Mouse (Mus musculus): Measurements from ENCODE around the gene Pdzk1ip1. TPM values are rescaled to one million over a fixed set of nuclear protein-coding genes. Genes with fewer than 3 reads are reported as not detected.
A peak's percentile ranks its signal among the peaks of the same experiment; 100 is the strongest.

Gene Pdzk1ip1
- polyA plus RNA-seq, 1 experiment, result 212 TPM

DNA sequence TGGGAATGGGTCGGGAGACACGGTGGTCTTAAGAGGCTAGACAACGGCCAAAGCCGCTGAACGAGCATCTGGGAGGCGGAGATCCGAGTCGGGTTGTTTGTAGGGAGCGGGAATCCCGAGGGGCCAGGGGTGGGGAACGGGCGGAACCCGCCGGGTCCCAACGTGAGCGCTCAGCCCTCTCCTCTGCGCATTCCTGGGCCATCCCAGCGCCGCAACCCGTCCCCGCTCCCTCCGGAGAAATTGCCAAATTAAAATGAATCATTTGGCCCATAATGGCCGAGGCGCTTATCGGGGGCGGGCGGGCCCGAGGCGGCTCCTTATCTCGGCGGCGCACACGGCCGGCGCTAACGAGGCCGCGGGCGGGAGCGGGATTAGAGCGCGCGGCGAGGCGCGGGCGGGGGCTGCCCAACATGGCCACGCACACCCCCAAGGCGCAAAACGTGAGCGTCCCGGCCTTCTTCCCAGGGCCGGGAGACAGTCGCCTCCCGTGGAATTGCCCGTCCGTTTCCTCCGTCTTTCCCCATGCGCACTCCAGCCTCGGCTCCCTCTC, 32.1 kb upstream of the Pdzk1ip1 start, which contains the start of gene Tal1:
TSS of gene Tal1 (plus strand) at position 56 of the 550 bp plus-strand sequence.
- TF ChIP-seq POLR2A (IDR thresholded peaks at IDR 0.05; ENCODE audit: borderline replicate concordance, control insufficient read depth, low read depth, low read length) (peak; percentile 89), CTCF (IDR thresholded peaks at IDR 0.05; ENCODE audit: control insufficient read depth, insufficient read depth, low read length) (no peak)
- Histone ChIP-seq H3K27ac (ENCODE audit: control insufficient read depth, insufficient read depth, low read depth, low read length, poor library complexity) (peak within 1 kb of the TSS; percentile 90), H3K4me3 (replicated peaks; ENCODE audit: control insufficient read depth, low read depth, low read length) (peak within 1 kb of the TSS; percentile 76), H3K4me1 (ENCODE audit: control insufficient read depth, insufficient read depth, low read length) (no peaks in the 10 kb centered on the region)
- under 1% methylated on average over 60 of the region's 60 CpGs for WGBS

DNA sequence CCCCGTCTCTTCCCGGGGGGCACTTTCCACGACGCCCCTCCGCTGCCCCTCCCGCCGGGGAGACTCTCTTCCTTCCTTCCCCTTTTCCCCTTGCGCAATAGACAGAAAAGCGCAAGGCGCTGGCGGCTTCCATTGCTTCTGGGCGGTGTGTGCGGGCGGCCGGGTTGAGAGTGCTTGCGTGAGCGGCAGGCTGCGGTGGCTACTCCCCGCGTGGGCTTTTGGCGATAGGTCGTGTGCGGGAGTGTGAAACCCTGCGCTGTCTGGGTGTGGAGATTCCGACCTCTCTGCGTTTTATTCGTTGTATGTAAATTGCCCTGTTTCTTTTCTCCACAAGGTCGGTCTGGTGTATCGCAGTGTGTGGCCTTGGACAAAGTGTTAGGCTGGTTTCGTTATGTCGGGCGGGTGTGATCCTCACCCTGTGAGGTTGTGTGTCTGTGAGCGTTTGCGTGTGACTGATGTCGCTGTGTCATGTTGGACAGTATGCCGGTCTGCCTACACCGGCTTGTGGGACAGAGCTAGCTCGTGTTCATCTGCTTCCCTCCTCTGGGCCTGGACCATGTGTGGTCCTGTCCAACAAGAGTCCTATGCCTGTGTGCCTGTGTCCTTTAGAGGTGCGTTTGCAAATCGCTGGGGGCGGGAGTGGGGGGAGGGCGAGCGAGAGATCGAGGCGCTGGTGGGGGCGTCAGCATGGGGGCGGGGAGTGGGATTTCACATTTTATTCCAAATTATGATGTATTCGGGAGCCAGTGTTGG, 31.4 kb upstream of the Pdzk1ip1 start:
- WGBS, result under 1% methylated on average over 48 of the region's 48 CpGs
- Histone ChIP-seq H3K4me3 (replicated peaks; ENCODE audit: control insufficient read depth, low read depth, low read length) (peak overlapping the region; percentile 76), H3K4me1 (ENCODE audit: control insufficient read depth, insufficient read depth, low read length) (no peaks in the 10 kb centered on the region), H3K27ac (ENCODE audit: control insufficient read depth, insufficient read depth, low read depth, low read length, poor library complexity) (peak overlapping the region; percentile 90)
- TF ChIP-seq POLR2A (IDR thresholded peaks at IDR 0.05; ENCODE audit: borderline replicate concordance, control insufficient read depth, low read depth, low read length) (peak; percentile 60), CTCF (IDR thresholded peaks at IDR 0.05; ENCODE audit: control insufficient read depth, insufficient read depth, low read length) (no peak)

DNA sequence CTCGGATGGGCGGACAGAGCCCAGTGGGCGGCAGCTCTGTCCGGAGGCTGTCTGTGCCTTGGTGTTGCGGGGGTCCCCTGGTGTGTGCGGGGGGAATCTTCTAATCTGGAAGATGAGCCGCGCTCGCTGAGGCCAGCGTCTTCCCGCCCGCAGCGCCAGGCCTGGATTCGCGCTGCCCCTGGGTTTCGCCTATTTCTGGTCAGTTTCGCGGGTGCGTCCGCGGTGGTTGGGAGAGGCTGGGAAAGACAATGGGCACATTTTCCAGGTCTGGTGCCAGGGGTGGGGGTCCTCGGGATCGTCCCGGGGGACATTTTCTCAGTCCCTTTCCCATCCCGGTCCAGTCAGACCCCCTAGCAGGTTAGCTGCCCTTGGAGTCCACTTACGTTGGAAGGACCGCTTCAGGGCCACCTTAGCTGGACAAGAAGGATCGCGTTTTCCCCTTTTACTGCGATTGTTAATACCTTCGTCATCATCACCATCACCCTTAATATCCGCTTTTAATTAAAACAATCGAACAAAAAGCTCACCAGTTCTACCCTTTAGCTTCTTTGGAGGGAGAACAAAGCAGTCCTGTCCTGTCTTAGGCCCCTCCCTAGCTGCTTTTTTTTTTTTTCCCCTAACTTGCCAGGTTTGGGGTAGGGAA, 30.7 kb upstream of the Pdzk1ip1 start:
- WGBS, result under 1% methylated on average over 33 of the region's 33 CpGs
- TF ChIP-seq POLR2A (IDR thresholded peaks at IDR 0.05; ENCODE audit: borderline replicate concordance, control insufficient read depth, low read depth, low read length), result no peak; the same call in 1 of the 2 replicates
- no peak for TF ChIP-seq CTCF (IDR thresholded peaks at IDR 0.05; ENCODE audit: control insufficient read depth, insufficient read depth, low read length)

DNA sequence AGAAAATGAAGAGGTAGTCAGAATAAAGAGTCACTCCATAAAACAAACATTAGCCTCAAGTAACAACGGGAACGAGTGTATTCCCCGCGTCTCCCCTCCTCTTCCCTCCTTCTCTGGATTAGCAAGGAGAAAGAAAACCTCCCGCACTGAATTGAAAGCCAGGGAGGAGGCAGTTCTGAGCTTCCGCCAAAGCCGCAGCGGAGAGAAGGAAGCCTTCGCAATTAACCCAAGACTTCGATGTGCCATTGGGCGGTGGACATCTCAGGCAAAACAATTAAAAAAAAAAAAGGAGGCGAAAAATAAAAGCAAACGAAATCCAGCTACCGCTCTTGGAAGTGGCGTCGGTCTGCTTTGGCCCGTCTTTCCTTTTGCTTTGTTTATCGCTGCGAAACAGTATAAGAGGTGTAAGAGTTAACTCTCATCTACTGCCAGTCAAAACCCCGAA, 30.2 kb upstream of the Pdzk1ip1 start:
- H3K27ac ChIP-seq (ENCODE audit: control insufficient read depth, insufficient read depth, low read depth, low read length, poor library complexity), result peak overlapping the region; percentile 90

More for the DNA sequence above, 30.7 kb upstream of the Pdzk1ip1 start:
- Histone ChIP-seq H3K4me3 (replicated peaks; ENCODE audit: control insufficient read depth, low read depth, low read length) (peak overlapping the region; percentile 76), H3K4me1 (ENCODE audit: control insufficient read depth, insufficient read depth, low read length) (no peaks in the 10 kb centered on the region), H3K27ac (ENCODE audit: control insufficient read depth, insufficient read depth, low read depth, low read length, poor library complexity) (peak overlapping the region; percentile 90)

DNA sequence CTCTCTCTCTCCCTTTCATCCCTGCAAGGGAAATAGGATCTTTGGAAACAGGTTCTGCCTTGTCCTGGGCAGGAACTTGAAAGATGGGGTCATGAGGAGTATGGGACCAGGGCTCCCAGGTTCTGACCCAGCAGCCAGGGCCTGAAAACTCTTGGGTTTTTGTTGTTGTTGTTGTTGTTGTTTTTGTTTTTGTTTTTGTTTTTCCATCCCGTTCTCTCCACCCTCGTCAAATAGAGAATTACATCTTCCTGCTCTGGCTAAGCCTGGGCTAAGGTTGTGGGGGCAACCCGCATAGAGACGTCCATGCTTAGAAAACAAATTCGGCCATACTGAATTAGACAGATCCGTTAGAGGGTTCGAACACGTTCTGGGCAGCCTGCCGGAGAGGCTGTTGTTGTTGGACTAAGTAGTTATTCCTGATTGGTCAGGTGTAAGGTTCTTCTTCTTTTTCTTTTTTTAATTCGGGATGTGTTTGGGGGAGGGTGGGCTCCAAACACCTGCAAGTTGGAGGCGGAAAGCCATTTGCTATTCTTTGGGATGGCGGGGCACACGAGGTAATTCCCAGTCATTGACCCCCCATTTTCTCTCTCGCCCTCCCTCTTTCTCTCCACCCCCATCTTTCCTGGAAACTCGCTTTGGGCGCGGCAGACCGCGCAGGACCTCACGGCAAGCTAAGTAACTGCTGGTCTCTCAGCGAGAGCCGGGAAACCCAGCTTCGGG, 29.5 kb upstream of the Pdzk1ip1 start:
- no peaks in the 10 kb centered on the region for H3K4me1 ChIP-seq (ENCODE audit: control insufficient read depth, insufficient read depth, low read length)
- H3K27ac ChIP-seq (ENCODE audit: control insufficient read depth, insufficient read depth, low read depth, low read length, poor library complexity), result peak overlapping the region; percentile 48
- TF ChIP-seq POLR2A (IDR thresholded peaks at IDR 0.05; ENCODE audit: borderline replicate concordance, control insufficient read depth, low read depth, low read length), result peak; percentile 56; the same call in 1 of the 2 replicates
- no peak for TF ChIP-seq CTCF (IDR thresholded peaks at IDR 0.05; ENCODE audit: control insufficient read depth, insufficient read depth, low read length)
- WGBS, result 9% methylated on average over 23 of the region's 23 CpGs
- peak overlapping the region; percentile 63 for H3K4me3 ChIP-seq (replicated peaks; ENCODE audit: control insufficient read depth, low read depth, low read length)

More for the DNA sequence above, 30.2 kb upstream of the Pdzk1ip1 start:
- WGBS, result under 1% methylated on average over 20 of the region's 20 CpGs
- TF ChIP-seq CTCF (IDR thresholded peaks at IDR 0.05; ENCODE audit: control insufficient read depth, insufficient read depth, low read length) (no peak), POLR2A (IDR thresholded peaks at IDR 0.05; ENCODE audit: borderline replicate concordance, control insufficient read depth, low read depth, low read length) (no peak)
- Histone ChIP-seq H3K4me3 (replicated peaks; ENCODE audit: control insufficient read depth, low read depth, low read length) (peak overlapping the region; percentile 59), H3K4me1 (ENCODE audit: control insufficient read depth, insufficient read depth, low read length) (no peaks in the 10 kb centered on the region)

DNA sequence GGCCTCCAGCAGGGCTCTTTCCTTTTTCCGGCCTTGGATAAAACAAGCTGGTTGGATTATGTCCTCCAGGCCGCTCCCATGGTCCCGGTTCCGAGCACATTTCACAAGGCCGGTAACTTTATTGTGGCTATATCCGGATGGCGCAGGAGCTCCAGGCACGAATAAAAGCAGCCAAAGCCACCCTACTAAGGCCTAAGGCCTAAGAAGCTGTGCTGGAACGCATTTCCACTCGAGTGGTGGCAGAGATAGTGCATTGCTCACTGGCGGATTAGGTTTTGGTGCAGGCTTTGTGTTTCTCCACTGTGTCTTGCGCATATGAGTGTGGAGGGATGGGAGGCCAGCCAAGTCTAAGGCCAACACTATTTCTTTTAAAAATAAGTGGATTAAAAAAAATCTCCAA, 28.6 kb upstream of the Pdzk1ip1 start:
- WGBS, result 25% methylated on average over 12 of the region's 12 CpGs
- no peaks in the 10 kb centered on the region for H3K4me1 ChIP-seq (ENCODE audit: control insufficient read depth, insufficient read depth, low read length)
- TF ChIP-seq POLR2A (IDR thresholded peaks at IDR 0.05; ENCODE audit: borderline replicate concordance, control insufficient read depth, low read depth, low read length), result no peak
- no peak for TF ChIP-seq CTCF (IDR thresholded peaks at IDR 0.05; ENCODE audit: control insufficient read depth, insufficient read depth, low read length)
- peak overlapping the region; percentile 56 for H3K4me3 ChIP-seq (replicated peaks; ENCODE audit: control insufficient read depth, low read depth, low read length)
- H3K27ac ChIP-seq (ENCODE audit: control insufficient read depth, insufficient read depth, low read depth, low read length, poor library complexity), result peak overlapping the region; percentile 69

DNA sequence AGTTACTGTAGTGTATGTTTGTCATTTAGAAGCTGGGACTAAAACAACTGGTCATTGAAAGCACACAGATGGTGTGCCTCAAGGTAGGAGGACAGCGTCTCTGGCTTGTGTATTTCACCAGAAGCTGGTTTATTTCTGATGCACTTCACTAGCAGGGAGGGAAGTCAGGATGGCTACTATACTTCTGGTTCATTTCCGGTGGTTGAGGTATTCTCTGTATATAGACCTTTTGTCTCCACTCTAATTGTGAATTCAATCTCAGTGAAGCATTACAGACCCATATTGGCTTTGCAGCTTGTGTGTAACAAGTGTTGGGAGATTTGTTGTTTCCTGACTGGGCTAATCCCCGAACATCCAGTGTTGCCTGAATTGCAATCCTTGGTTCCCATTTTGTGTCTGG, 27.8 kb upstream of the Pdzk1ip1 start:
- Histone ChIP-seq H3K27ac (ENCODE audit: control insufficient read depth, insufficient read depth, low read depth, low read length, poor library complexity) (no peak overlapping the region; the same call in 1 of the 2 replicates), H3K4me3 (replicated peaks; ENCODE audit: control insufficient read depth, low read depth, low read length) (peak overlapping the region; percentile 56), H3K4me1 (ENCODE audit: control insufficient read depth, insufficient read depth, low read length) (no peaks in the 10 kb centered on the region)
- 19% methylated on average over 3 of the region's 3 CpGs for WGBS
- TF ChIP-seq CTCF (IDR thresholded peaks at IDR 0.05; ENCODE audit: control insufficient read depth, insufficient read depth, low read length) (no peak), POLR2A (IDR thresholded peaks at IDR 0.05; ENCODE audit: borderline replicate concordance, control insufficient read depth, low read depth, low read length) (no peak)

Measured in bone marrow, adult 2 months (tissue).